Mouse (Mus musculus) forebrain, embryonic 13.5 days (tissue): ENCODE results near the gene Pemt. TPM values are rescaled to one million over a fixed set of nuclear protein-coding genes. Genes with fewer than 3 reads are reported as not detected.

ENCODE experiments used
- ATAC-seq: fragments of 200-750 bp; cut with Nextera tagmentation; 2 replicates; pipeline ENCODE4 v1.8.0; 2017
- H3K27ac ChIP-seq: fragments of 300-500 bp; sonication (generic); 2 replicates; pipeline ENCODE4 v1.5.1; 2015; ENCODE audit warnings: inconsistent platforms, mild to moderate bottlenecking, moderate library complexity
- H3K27me3 ChIP-seq: fragments of 300-500 bp; sonication (generic); 2 replicates; pipeline ENCODE4 v1.6.1; 2015; ENCODE audit warnings: mild to moderate bottlenecking, inconsistent platforms
- H3K36me3 ChIP-seq: fragments of 300-500 bp; sonication (generic); 2 replicates; pipeline ENCODE4 v1.6.1; 2015; ENCODE audit warnings: mild to moderate bottlenecking, inconsistent platforms; ENCODE audit not compliant: poor library complexity, severe bottlenecking
- H3K4me1 ChIP-seq: fragments of 300-500 bp; sonication (generic); 2 replicates; pipeline ENCODE4 v1.6.1; 2015; ENCODE audit warnings: inconsistent platforms
- H3K4me2 ChIP-seq: fragments of 300-500 bp; sonication (generic); 2 replicates; pipeline ENCODE4 v1.6.1; 2015; ENCODE audit warnings: inconsistent platforms, mild to moderate bottlenecking, moderate library complexity
- H3K4me3 ChIP-seq: fragments of 300-500 bp; sonication (generic); 2 replicates; pipeline ENCODE4 v1.5.1; 2015; ENCODE audit warnings: mild to moderate bottlenecking, inconsistent platforms
- H3K9ac ChIP-seq: fragments of 300-500 bp; sonication (generic); 2 replicates; pipeline ENCODE4 v1.6.1; 2015; ENCODE audit warnings: mild to moderate bottlenecking, inconsistent platforms
- H3K9me3 ChIP-seq: fragments of 300-500 bp; sonication (generic); replicated peaks from 2 replicates; pipeline ENCODE4 v1.6.1; 2016; ENCODE audit warnings: inconsistent platforms
- WGBS: fragments of 180-500 bp; shearing (Covaris S2); methylation state at CpG from one replicate; pipeline ENCODE4 v1.1.7; 2015; 5-methylcytosine and 5-hydroxymethylcytosine counted together
- polyA plus RNA-seq: library from polyadenylated mRNA; unstranded; fragments of >200 nt; fragmentation: Nextera tagmentation; extraction: Ambion mirVana; gene quantifications from 2 replicates; pipeline ENCODE4 v1.2.1, GENCODE M21; 2015

Pemt gene
- polyA plus RNA-seq, 1 experiment from 2014 or later: 7.0 TPM

DNA sequence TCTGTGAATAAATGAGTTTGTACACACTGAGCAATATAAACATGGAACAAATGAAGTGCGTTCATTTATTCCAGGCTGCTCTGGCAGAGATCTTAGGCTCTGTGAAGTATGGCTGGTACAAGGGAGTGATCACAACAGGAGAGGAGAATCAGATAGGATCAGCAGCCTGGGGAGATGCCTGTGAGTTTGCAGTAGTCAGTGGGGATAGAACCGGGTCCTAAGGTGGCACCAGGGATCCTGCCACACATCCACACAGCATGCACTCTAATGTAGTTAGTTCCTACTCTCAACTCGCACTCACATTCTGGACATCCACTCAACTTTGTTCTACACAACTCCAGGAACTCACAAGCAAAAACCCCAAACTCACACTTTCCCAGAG, 622 bp downstream of the Pemt start:
- Histone ChIP-seq H3K4me1 (peaks cover 6% of the 10 kb centered on the region; the same call in 1 of the 2 replicates), H3K9ac (peak overlapping the region; percentile 63), H3K27me3 (0 out of 2 replicates have a peak, but pooled peaks cover 8% of the 10 kb centered on the region), H3K27ac (no peak overlapping the region), H3K4me3 (peak overlapping the region; percentile 51), H3K36me3 (no peaks in the 10 kb centered on the region), H3K4me2 (peak overlapping the region; percentile 63), H3K9me3 (no peaks in the 10 kb centered on the region)
- 13% methylated on average over 3 of the region's 3 CpGs for WGBS
- peak; percentile 39 for ATAC-seq

DNA sequence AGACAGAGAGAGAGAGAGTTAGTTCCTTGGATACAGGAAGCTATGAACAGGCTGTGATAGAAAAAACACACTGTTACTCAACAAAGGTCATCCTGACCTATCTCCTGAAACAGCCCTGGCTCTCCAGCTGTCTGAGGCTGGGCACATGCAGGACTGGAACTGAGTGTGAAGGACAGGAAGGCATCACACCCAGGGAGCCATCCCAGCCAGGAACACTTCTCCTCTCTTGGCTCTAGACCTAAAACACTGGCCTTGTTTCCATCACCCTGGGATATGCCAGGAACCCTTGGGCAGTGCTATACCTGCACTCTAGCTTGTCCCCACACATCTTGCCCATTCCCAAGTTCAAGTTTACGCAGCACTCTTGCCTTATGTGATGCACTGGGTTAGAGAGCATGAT, 1.5 kb downstream of the Pemt start:
- Histone ChIP-seq H3K9me3 (no peaks in the 10 kb centered on the region), H3K4me1 (peaks cover 6% of the 10 kb centered on the region; the same call in 1 of the 2 replicates)
- WGBS: 100% methylated on average over 1 of the region's 1 CpGs

DNA sequence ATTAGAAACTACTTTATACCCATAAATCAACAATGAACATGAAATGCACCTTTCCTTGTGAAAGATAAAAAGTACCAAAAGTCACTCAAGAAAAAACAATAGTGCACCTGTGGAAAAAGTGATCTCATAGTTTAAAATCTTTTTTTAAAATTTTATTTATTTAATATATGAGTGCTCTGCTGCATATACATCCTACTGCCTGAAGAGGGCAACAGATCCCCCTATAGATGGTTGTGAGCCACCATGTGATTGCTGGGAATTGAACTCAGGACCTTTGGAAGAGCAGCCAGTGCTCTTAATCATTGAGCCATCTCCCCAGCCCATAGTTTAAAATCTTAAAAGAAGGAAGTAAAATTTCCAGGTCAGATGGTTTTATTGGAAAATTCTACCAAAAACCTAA, 4.0 kb downstream of the Pemt start:
- Histone ChIP-seq H3K27me3 (no peaks in the 10 kb centered on the region), H3K4me3 (no peak overlapping the region), H3K4me1 (peaks cover 6% of the 10 kb centered on the region; the same call in 1 of the 2 replicates), H3K36me3 (no peaks in the 10 kb centered on the region), H3K9ac (no peak overlapping the region), H3K4me2 (no peak overlapping the region), H3K9me3 (no peaks in the 10 kb centered on the region), H3K27ac (no peak overlapping the region)
- no peak for ATAC-seq

More for the DNA sequence above, 1.5 kb downstream of the Pemt start:
- no peak overlapping the region for H3K4me2 ChIP-seq
- no peak for ATAC-seq
- H3K4me3 ChIP-seq: no peak overlapping the region
- H3K9ac ChIP-seq: no peak overlapping the region
- H3K36me3 ChIP-seq: no peaks in the 10 kb centered on the region
- H3K27ac ChIP-seq: no peak overlapping the region
- 0 out of 2 replicates have a peak, but pooled peaks cover 5% of the 10 kb centered on the region for H3K27me3 ChIP-seq

DNA sequence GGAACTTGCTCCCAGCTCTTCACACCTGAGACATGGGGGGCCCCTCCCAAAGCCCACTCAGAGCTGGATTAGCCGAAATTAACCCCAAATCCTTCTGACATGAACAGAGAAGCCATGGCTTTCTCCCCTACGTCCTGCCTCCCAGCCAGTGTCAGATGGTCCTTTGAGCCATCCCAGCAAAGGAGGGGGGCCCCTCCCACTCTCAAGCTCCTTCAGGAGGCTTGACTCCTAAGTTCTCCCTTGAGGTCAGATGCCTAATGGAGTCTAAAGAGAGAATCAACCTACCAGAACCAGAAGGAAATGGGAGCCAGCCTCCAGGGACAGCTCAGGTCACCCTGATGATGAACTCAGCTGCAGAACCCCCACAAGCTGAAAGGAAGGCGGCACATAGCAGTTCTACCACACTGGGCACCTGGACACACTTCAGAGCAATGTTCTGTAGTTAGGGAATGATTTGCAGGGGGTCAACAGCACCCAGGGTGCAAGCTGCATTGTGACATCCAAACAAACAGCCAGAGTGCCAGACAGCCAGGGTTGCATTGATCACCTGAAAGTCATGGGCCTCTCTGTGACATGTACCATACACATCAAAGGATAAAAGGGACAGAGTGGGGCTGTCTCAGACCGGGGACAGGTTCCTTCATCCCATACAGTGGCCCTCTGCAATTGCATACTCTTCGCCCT, 9.6 kb downstream of the Pemt start:
- Histone ChIP-seq H3K4me3 (no peak overlapping the region), H3K9ac (no peak overlapping the region), H3K4me2 (no peak overlapping the region), H3K27ac (no peak overlapping the region), H3K9me3 (no peaks in the 10 kb centered on the region), H3K27me3 (no peaks in the 10 kb centered on the region), H3K36me3 (no peaks in the 10 kb centered on the region), H3K4me1 (no peaks in the 10 kb centered on the region)
- no peak for ATAC-seq
- 71% methylated on average over 5 of the region's 5 CpGs for WGBS

DNA sequence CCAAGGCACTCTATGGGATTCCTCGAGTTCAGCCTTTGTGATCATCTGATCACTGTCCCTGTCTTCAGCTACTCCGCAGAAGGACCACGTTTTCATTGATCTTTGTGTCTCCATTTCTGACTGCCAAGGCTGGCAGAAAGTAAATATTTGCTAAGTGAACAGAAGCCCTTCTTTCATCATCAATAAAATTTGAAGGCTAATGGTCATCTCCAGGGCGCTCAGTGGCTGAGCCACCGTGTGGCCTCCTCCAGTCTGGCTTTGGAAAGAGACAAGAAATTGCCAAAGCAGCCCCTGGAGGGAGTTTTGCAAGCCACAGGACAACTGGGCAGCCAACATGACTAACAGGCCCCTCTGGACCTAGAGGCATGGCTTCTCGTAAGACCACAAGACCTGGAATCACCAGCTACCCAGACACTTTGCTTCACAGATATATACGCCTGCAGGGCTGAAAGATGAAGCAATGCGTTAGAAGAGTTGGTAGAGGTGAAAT, 11.3 kb downstream of the Pemt start:
- Histone ChIP-seq H3K27me3 (no peaks in the 10 kb centered on the region), H3K4me1 (no peaks in the 10 kb centered on the region), H3K4me3 (no peak overlapping the region), H3K9me3 (no peaks in the 10 kb centered on the region), H3K9ac (no peak overlapping the region), H3K36me3 (no peaks in the 10 kb centered on the region), H3K4me2 (no peak overlapping the region), H3K27ac (no peak overlapping the region)
- WGBS: 85% methylated on average over 8 of the region's 8 CpGs
- ATAC-seq: no peak

DNA sequence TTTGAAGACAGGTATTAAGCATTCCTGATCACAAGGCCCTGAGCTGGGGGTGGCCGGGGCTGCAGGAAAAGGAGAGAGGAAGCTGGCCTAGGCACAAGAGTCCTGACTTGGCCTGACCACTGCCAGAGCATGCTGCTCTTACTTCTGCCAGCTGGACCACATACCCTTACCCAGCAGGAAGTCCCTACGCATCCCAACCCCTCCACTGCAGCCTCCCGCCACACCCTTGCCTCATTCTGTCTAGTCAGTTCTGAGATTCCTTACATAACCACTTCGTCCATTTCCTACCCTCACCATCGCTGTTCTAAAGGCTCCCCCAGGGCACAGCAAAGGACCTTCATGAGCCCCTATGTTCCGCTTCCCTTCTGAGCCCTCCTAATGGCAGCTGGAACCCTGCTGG, 12.0 kb downstream of the Pemt start:
- WGBS: 63% methylated on average over 5 of the region's 6 CpGs
- Histone ChIP-seq H3K9me3 (no peaks in the 10 kb centered on the region), H3K4me2 (no peak overlapping the region), H3K4me3 (no peak overlapping the region), H3K9ac (no peak overlapping the region), H3K36me3 (no peaks in the 10 kb centered on the region), H3K27me3 (no peaks in the 10 kb centered on the region), H3K4me1 (no peaks in the 10 kb centered on the region), H3K27ac (no peak overlapping the region)
- ATAC-seq: no peak

DNA sequence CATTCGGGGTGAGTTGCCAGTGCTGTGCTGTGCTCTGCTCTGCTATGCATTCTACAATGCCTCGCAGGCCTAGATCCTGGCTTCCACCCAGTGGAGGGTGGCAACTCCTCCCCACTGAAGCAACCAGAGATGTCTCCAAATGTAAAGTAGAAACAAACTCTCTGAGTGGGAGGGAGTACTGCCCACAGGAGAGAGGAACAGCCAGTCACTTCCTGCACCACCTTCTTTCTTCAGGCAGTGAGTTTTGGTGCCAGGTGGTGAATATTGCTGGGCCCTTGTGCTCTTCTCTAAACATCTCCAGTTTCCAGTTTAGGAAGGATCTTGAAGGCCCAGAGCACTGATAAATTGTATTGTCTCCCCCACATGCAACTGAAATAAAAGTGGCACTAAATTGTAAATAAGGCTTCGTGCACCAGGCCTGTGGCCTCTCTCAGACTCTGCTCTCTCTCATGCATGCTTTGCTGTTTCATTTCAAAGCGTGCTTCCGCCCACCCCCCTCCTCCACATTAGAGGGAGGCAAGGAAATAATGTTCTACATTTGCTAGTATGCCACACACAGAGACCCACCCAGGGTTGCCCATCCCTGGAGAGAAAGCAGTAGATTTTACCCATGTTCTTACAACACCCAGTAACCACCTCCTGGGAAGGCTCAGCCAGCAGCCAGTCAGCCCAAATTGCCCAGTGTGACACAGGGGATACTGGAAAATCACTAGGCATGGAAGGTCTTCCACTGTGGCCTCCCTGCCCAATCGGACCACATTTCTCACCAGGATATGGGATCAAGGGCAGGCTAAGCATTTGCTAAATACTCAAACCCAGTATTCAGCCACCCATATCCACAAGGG, 13.5 kb downstream of the Pemt start:
- WGBS: 78% methylated on average over 6 of the region's 6 CpGs
- Histone ChIP-seq H3K4me3 (no peak overlapping the region), H3K9ac (no peak overlapping the region), H3K4me2 (no peak overlapping the region), H3K9me3 (no peaks in the 10 kb centered on the region), H3K4me1 (peaks cover 7% of the 10 kb centered on the region; the same call in 1 of the 2 replicates), H3K27me3 (no peaks in the 10 kb centered on the region), H3K27ac (no peak overlapping the region), H3K36me3 (no peaks in the 10 kb centered on the region)
- ATAC-seq: no peak

DNA sequence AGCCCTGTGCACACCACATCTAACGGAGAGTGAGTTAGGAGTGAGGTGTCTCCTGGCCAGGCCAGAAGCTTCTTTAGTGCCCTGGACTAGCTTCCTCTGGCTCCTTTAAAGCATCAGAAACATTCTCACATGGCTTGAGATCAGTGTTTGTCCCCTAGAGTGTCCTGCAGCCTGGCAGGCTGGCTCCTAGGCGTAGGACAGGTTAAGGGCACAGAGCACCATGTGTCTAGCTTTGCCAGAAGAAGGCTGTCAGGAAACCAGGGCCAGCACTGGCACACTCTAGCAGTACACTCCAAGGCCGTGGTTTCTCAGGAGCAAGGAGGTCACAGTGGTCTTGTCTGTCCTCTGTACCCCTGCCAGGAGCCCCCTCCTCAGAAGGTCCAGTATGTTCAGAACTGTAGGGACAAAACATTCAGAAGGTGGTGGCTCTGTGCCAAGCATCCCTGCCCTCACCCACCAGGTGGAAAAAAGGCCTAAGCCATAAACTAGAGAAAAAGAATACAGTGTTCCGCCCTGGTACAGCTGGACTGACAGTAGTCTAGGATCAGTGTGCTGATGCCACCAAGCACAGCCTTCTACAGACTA, 15.4 kb downstream of the Pemt start:
- 88% methylated on average over 4 of the region's 4 CpGs for WGBS
- H3K27me3 ChIP-seq: no peaks in the 10 kb centered on the region
- no peak overlapping the region for H3K4me3 ChIP-seq
- H3K27ac ChIP-seq: no peak overlapping the region
- no peaks in the 10 kb centered on the region for H3K9me3 ChIP-seq
- H3K36me3 ChIP-seq: no peaks in the 10 kb centered on the region
- H3K4me1 ChIP-seq: peaks cover 8% of the 10 kb centered on the region; the same call in 1 of the 2 replicates
- H3K4me2 ChIP-seq: no peak overlapping the region
- H3K9ac ChIP-seq: no peak overlapping the region
- ATAC-seq: no peak

DNA sequence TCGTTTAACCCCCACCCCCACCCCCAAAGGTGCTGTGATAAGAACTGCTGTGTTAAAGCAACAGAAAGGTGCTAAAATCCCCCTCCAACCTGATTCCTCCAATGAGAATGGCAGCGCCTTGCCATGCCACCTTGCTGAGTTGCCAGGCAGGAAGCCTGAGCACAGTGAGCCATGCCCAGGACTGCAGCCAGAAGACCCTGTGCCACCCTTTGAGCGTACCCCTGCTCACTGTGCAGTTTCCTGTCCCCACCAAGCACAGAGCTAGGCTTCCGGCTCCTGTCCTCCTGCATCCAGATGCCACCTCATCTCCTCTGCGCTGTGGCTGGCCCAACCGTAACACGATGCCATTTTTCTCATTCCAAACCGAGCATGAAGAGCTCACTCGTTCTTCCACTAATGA, 16.3 kb downstream of the Pemt start:
- ATAC-seq: no peak
- peaks cover 8% of the 10 kb centered on the region; the same call in 1 of the 2 replicates for H3K4me1 ChIP-seq
- whole genome bisulfite sequencing: 59% methylated on average over 9 of the region's 9 CpGs
- H3K9ac ChIP-seq: no peak overlapping the region
- no peak overlapping the region for H3K27ac ChIP-seq
- no peak overlapping the region for H3K4me2 ChIP-seq
- H3K4me3 ChIP-seq: no peak overlapping the region
- no peaks in the 10 kb centered on the region for H3K27me3 ChIP-seq
- no peaks in the 10 kb centered on the region for H3K36me3 ChIP-seq
- no peaks in the 10 kb centered on the region for H3K9me3 ChIP-seq

DNA sequence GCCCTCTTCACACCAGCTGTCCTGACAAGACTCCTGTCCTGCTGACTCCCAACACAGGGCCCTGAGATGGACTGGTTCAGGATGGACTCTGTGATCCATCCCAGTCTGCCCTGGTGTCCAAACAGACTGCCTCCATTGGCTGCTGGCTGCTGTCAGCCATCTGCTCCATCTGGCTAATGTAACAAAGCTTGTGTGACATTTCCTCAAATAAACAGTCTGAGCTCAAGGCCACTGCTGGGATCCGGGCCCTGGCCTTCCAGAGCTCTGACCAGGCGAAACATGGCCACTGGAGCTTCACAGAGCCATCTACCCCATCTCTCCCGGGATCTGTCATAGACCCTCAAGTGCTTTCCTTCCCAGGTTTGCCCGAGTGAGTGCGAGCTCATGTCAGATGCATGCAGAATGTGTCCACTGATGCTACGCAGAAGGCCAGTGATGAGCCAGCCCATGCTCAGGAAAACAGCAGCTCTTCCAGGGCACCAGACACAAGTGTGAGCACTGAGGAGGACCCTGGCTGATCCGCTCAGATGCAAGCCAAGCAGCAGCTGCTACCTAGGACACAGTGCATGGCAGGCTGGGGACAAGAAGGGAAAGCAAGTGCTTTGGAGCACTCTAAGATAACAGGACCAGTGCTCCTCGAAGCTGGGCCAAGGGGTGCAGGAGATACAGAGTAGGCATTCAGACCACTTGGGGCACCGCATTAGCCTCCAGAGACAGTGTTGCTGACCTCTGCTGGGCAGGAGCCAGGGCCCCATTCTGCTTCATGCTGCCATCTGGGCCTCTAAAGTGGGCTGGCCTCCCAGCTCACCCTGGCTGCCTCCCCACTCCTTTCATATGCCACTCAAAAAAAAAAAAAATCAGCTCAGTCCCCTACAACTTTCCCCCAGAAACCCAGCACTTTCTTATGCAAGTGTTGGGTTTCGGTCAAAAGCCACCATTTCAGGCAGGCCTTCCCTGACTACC, 18.1 kb downstream of the Pemt start:
- 81% methylated on average over 10 of the region's 10 CpGs for WGBS
- Histone ChIP-seq H3K36me3 (no peaks in the 10 kb centered on the region), H3K27me3 (no peaks in the 10 kb centered on the region), H3K4me2 (no peak overlapping the region), H3K9me3 (no peaks in the 10 kb centered on the region), H3K4me3 (no peak overlapping the region), H3K27ac (peak overlapping the region; percentile 16; the same call in 1 of the 2 replicates), H3K4me1 (peaks cover 8% of the 10 kb centered on the region; the same call in 1 of the 2 replicates), H3K9ac (no peak overlapping the region)
- 0 out of 2 replicates have a peak, but pooled peaks have one; percentile 38 for ATAC-seq

DNA sequence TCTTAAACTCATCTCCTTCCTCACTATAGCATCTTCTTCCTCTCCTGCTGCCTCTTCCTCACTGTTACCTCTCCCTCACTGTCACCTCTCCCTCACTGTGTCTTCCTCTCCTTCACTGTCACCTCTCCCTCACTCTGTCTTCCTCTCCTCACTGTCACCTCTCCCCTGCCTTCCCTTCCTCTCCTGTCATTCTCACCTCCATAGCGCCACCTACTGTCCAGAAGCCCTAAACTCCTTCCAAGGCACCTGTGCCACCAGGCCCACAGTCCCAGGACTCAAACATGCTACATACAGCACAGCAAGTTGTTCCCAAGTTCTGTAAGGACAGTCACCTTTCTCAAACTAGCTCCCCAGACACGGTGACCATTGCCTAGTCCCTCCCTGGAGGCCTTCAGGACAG, 19.0 kb downstream of the Pemt start:
- H3K9me3 ChIP-seq: no peaks in the 10 kb centered on the region
- no peaks in the 10 kb centered on the region for H3K27me3 ChIP-seq
- H3K4me1 ChIP-seq: peaks cover 8% of the 10 kb centered on the region; the same call in 1 of the 2 replicates
- no peaks in the 10 kb centered on the region for H3K36me3 ChIP-seq
- H3K4me3 ChIP-seq: no peak overlapping the region
- no peak overlapping the region for H3K4me2 ChIP-seq
- ATAC-seq: no peak
- no peak overlapping the region for H3K9ac ChIP-seq
- no peak overlapping the region for H3K27ac ChIP-seq
- 7% methylated on average over 2 of the region's 2 CpGs for WGBS
